Mouse (Mus musculus) liver, postnatal 0 days (tissue): Measurements from ENCODE around the gene Dcaf12. TPM values are rescaled to one million over a fixed set of nuclear protein-coding genes. Genes with fewer than 3 reads are reported as not detected.

Experiments used
- ATAC-seq: fragments of 200-750 bp; cut with Nextera tagmentation; 2 replicates; pipeline ENCODE4 v1.8.0; 2017; ENCODE audit warnings: mild to moderate bottlenecking, moderate library complexity
- DNase-seq: peaks from one replicate; pipeline ENCODE4 v3.0.0-alpha.2; 2016
- H3K27ac ChIP-seq: fragments of 300-500 bp; sonication (generic); 2 replicates; pipeline ENCODE4 v1.5.1; 2014; ENCODE audit warnings: antibody characterized with exemption, moderate library complexity, mild to moderate bottlenecking, low read depth
- H3K27me3 ChIP-seq: fragments of 300-500 bp; sonication (generic); 2 replicates; pipeline ENCODE4 v1.6.1; 2014; ENCODE audit warnings: low read length, control low read depth, mixed read lengths; ENCODE audit not compliant: insufficient read depth
- H3K36me3 ChIP-seq: fragments of 300-500 bp; sonication (generic); replicated peaks from 2 replicates; pipeline ENCODE4 v1.6.1; 2014; ENCODE audit warnings: mild to moderate bottlenecking, control low read depth, low read length, moderate library complexity, mixed read lengths; ENCODE audit not compliant: insufficient read depth
- H3K4me1 ChIP-seq: fragments of 300-500 bp; sonication (generic); 2 replicates; pipeline ENCODE4 v1.6.1; 2014; ENCODE audit warnings: antibody characterized with exemption, mild to moderate bottlenecking, control low read depth; ENCODE audit not compliant: insufficient read depth
- H3K4me2 ChIP-seq: fragments of 300-500 bp; sonication (generic); 2 replicates; pipeline ENCODE4 v1.6.1; 2014; ENCODE audit warnings: low read depth, mild to moderate bottlenecking, low read length, moderate library complexity, mixed read lengths
- H3K4me3 ChIP-seq: fragments of 300-500 bp; sonication (generic); 2 replicates; pipeline ENCODE4 v1.5.1; 2014; ENCODE audit warnings: low read depth, low read length
- H3K9ac ChIP-seq: fragments of 300-500 bp; sonication (generic); replicated peaks from 2 replicates; pipeline ENCODE4 v1.6.1; 2014; ENCODE audit warnings: mild to moderate bottlenecking, moderate library complexity
- H3K9me3 ChIP-seq: fragments of 300-500 bp; sonication (generic); 2 replicates; pipeline ENCODE4 v1.6.1; 2016; ENCODE audit warnings: mild to moderate bottlenecking, control low read depth, low read length, mixed read lengths
- CTCF ChIP-seq: sonication (generic); IDR thresholded peaks from 2 replicates; pipeline ENCODE4 v1.5.1; 2016; ENCODE audit warnings: antibody characterized with exemption, low read depth
- EP300 ChIP-seq: IDR thresholded peaks from 2 replicates; pipeline ENCODE4 v1.6.1; 2016; ENCODE audit warnings: antibody characterized with exemption, low read depth, mild to moderate bottlenecking
- WGBS: fragments of 180-500 bp; shearing (Covaris S2); extraction: QIAGEN DNeasy Blood & Tissue Kit; methylation state at CpG from one replicate; pipeline ENCODE4 v1.1.7; 2014; ENCODE audit not compliant: insufficient replicate concordance; 5-methylcytosine and 5-hydroxymethylcytosine counted together
- polyA plus RNA-seq: library from polyadenylated mRNA; unstranded; fragments of >200 nt; fragmentation: Nextera tagmentation; extraction: Ambion mirVana; gene quantifications from 2 replicates; pipeline ENCODE4 v1.2.1, GENCODE M21; 2015

Gene Dcaf12
- polyA plus RNA-seq, 1 experiment from 2014 or later, result 39.6 TPM

DNA sequence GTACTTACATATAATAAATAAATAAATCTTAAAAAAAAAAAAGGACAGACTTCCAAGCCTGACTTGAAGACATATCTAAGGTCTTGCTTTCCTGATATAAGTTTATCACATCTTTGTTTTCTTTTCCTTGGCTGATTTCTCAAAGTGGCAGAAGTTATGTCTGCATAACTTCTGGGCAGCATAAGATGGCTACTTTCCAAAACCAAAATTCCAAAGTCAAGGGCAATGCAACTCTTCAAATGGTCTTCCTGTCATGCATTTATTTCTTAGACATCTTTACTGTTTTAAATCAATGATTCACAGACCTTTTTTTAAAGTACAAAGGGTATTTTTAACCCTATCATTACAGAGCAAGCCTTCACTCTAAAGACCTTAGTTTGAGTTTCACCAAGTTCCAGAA is 54.0 kb downstream of the Dcaf12 start:
- Histone ChIP-seq H3K4me1 (no peaks in the 10 kb centered on the region), H3K9ac (no peak overlapping the region), H3K27me3 (no peaks in the 10 kb centered on the region), H3K27ac (no peak overlapping the region), H3K36me3 (no peaks in the 10 kb centered on the region; the same call in none of the 2 replicates), H3K4me3 (no peak overlapping the region), H3K4me2 (no peak overlapping the region), H3K9me3 (no peaks in the 10 kb centered on the region)
- TF ChIP-seq EP300 (no peak), CTCF (no peak)
- DNase-seq (no peak), ATAC-seq (no peak)

DNA sequence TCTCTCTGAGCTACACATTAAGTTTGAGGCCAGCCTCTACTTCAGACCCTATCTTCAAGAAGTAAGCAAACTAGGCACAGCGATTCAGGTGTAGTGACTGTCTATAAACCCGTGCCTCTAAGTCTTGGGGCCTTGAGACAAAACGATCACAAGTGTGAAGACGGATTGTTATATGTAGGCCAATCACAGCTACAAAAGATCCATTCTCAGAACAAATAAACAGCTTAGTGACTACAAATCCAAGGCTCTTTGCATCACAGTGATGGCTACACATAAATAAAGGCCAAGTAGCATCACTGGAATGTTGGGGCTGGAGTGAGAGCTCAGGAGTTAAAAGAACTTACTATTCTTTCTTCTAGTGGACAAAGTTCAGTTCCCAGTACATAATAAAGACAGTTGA is 55.7 kb downstream of the Dcaf12 start:
- ATAC-seq, result no peak
- no peaks in the 10 kb centered on the region for H3K27me3 ChIP-seq
- H3K4me2 ChIP-seq, result no peak overlapping the region
- no peak overlapping the region for H3K4me3 ChIP-seq
- no peak overlapping the region for H3K27ac ChIP-seq
- H3K4me1 ChIP-seq, result no peaks in the 10 kb centered on the region
- no peak for DNase-seq
- H3K9ac ChIP-seq, result no peak overlapping the region
- no peaks in the 10 kb centered on the region for H3K9me3 ChIP-seq
- no peak for TF ChIP-seq CTCF
- no peaks in the 10 kb centered on the region; the same call in 1 of the 2 replicates for H3K36me3 ChIP-seq
- 90% methylated on average over 4 of the region's 4 CpGs for WGBS

DNA sequence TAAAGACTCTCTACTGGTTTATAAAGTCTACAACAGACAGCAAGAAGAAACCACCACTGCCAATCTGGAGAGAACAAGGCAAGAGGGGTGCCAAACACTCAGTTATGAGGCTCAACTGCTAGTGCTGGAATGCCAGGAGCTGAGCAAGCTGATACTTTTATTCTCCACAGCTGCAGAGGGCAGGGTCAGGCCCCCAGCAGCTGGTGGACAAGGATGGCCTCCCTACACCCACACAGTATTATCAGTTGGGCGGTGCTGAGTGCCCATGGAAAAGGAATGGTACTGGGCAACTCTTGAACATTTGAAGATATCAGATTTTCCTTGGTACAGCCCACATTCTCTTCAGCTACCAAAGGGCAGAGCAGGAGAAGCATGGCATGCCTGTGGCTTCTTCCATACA is 56.9 kb downstream of the Dcaf12 start:
- TF ChIP-seq EP300, result no peak
- TF ChIP-seq CTCF, result no peak
- Histone ChIP-seq H3K27ac (no peak overlapping the region), H3K27me3 (no peaks in the 10 kb centered on the region), H3K4me2 (no peak overlapping the region), H3K9me3 (no peaks in the 10 kb centered on the region), H3K36me3 (no peaks in the 10 kb centered on the region), H3K4me1 (no peaks in the 10 kb centered on the region), H3K4me3 (no peak overlapping the region), H3K9ac (no peak overlapping the region)
- ATAC-seq, result no peak
- DNase-seq, result no peak
- WGBS, result 76% methylated on average over 1 of the region's 1 CpGs

DNA sequence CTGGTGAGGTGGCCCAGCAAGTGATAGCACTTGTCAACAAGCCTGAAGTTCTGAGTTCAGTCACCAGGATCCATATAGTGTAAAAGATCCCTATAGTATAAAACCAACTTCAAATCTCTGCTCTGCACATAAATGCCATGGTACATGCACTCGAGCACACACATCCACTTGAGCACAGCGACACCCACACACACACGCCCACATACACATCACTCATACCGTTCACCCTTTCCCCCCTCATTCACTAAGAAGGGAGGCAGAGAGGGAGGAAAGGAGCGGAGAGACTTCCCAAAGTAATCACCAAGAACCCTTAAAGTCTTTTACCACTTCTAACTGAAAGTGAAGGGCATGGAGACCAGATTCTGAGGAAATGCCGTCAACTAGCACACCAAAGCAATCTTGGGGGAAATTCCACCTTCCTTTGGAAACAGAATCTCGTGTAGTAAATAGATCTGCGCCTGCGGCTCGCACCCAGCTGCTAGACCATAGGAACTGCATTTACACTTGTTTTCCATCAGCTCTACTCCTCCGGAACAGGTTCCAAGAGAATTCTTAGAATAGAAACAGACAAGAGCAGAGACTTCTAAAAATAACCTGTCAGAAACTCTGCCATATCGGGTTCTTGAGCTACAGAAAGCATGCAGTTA is 59.0 kb downstream of the Dcaf12 start:
- H3K4me3 ChIP-seq, result no peak overlapping the region
- no peaks in the 10 kb centered on the region for H3K4me1 ChIP-seq
- no peak for ATAC-seq
- H3K9ac ChIP-seq, result no peak overlapping the region
- H3K27ac ChIP-seq, result no peak overlapping the region
- peaks cover 7% of the 10 kb centered on the region; the same call in 1 of the 2 replicates for H3K36me3 ChIP-seq
- no peaks in the 10 kb centered on the region for H3K9me3 ChIP-seq
- TF ChIP-seq EP300 (no peak), CTCF (no peak)
- DNase-seq, result no peak
- no peaks in the 10 kb centered on the region for H3K27me3 ChIP-seq
- WGBS, result 85% methylated on average over 12 of the region's 12 CpGs
- H3K4me2 ChIP-seq, result no peak overlapping the region

DNA sequence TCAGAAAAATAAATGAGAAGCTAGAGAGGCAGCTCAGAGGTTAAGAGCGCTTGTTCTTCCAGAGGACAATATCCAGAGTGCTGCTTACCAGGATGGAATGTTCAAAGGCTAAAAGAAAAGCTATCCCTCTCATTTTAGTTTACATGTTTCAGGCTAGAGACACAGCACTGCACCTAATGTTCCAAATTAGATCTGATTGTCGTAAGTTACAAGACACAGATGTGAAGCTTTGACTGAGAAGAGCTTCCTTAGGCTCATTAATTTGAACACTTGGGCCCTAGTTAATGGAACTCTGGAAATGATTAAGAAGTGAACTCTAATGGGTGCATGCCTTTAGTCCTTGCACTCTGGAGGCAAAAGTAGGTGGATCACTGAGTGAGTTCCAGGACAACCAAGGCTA is 60.9 kb downstream of the Dcaf12 start:
- peaks cover 23% of the 10 kb centered on the region for H3K36me3 ChIP-seq
- H3K9ac ChIP-seq, result no peak overlapping the region
- no peaks in the 10 kb centered on the region for H3K9me3 ChIP-seq
- no peaks in the 10 kb centered on the region for H3K27me3 ChIP-seq
- H3K4me2 ChIP-seq, result no peak overlapping the region
- no peak overlapping the region for H3K27ac ChIP-seq
- WGBS, result 91% methylated on average over 2 of the region's 2 CpGs
- TF ChIP-seq EP300 (no peak), CTCF (no peak)
- H3K4me1 ChIP-seq, result no peaks in the 10 kb centered on the region
- H3K4me3 ChIP-seq, result no peak overlapping the region
- DNase-seq (no peak), ATAC-seq (no peak)

- no peak overlapping the region for H3K4me2 ChIP-seq
- 95% methylated on average over 2 of the region's 2 CpGs for WGBS
- no peaks in the 10 kb centered on the region for H3K4me1 ChIP-seq
- H3K9me3 ChIP-seq, result no peaks in the 10 kb centered on the region
- DNase-seq, result no peak
- no peak overlapping the region for H3K4me3 ChIP-seq
- H3K36me3 ChIP-seq, result peaks cover 34% of the 10 kb centered on the region
- ATAC-seq, result no peak
- no peak overlapping the region for H3K9ac ChIP-seq
- no peaks in the 10 kb centered on the region for H3K27me3 ChIP-seq
- TF ChIP-seq EP300 (no peak), CTCF (peak; percentile 50)
- H3K27ac ChIP-seq, result no peak overlapping the region
Measured at GRCm38 (mm10) chr4:41245408-41245807, 69.3 kb downstream of the Dcaf12 start.

Other genes with a start within 250 kb of the Dcaf12 start
- 7.3 and 10.7 TPM in 2 replicates for gene Aqp3, start 216.7 kb downstream of the Dcaf12 start, polyA plus RNA-seq
- 4.3 and 4.7 TPM in 2 replicates for gene Nol6, start 190.4 kb downstream of the Dcaf12 start, polyA plus RNA-seq
- 39.4 and 43.9 TPM in 2 replicates for gene Ube2r2, start 179.1 kb downstream of the Dcaf12 start, polyA plus RNA-seq
- 8.3 and 10.8 TPM in 2 replicates for gene Ubap2, start 39.7 kb downstream of the Dcaf12 start, polyA plus RNA-seq
- 25.6 and 28.6 TPM in 2 replicates for gene Ubap1, start 34.1 kb upstream of the Dcaf12 start, polyA plus RNA-seq
- gene Kif24, start 150.0 kb upstream of the Dcaf12 start, polyA plus RNA-seq, result 2.4 and 2.5 TPM in 2 replicates
- 13.6 and 14.4 TPM in 2 replicates for gene Nudt2, start 150.3 kb upstream of the Dcaf12 start, polyA plus RNA-seq
- 1.8 and 2.0 TPM in 2 replicates for gene AI464131, start 188.2 kb upstream of the Dcaf12 start, polyA plus RNA-seq
- not detected in 2 replicates for gene 1110017D15Rik, start 202.4 kb upstream of the Dcaf12 start, polyA plus RNA-seq